Mouse (Mus musculus): ENCODE measurements at regions not wholly inside any gene's neighbourhood (a gene's known extent, or its start where the extent isn't known, plus 50 kb on each side); places are given as distances from the start of the nearest gene placed in this dataset.

DNA sequence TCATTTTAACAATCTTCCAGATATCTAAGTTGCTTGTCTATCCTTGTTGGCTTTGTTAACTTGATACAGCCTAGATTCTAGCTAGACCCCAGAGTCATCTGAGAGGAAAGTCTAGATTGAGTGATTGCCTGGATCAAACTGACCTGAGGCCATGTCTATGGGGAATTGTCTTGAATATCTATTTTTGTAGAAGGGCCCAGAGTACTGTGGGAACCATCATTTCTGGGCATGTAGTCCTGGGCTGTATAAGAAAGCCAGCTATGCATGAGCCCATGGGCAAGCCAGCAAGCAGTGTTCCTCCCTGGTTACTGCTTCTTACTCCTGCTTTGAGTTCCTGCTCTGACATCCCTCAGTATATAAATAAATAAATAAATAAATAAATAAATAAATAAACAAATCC is 199.7 kb upstream of the Tle3 start:
- TF ChIP-seq GATA1 (IDR thresholded peaks at IDR 0.05; ENCODE audit: borderline replicate concordance, low read length): no peak
- TF ChIP-seq CTCF (IDR thresholded peaks at IDR 0.05; ENCODE audit: low read depth, low read length): no peak
- TF ChIP-seq POLR2AphosphoS5 (IDR thresholded peaks at IDR 0.05; ENCODE audit: insufficient replicate concordance, low read depth, low read length): no peak
- TF ChIP-seq GATA2 (IDR thresholded peaks at IDR 0.05; ENCODE audit: borderline replicate concordance, low read depth, low read length): no peak
- TF ChIP-seq TAL1 (conservative IDR thresholded peaks at IDR 0.05; ENCODE audit: low read depth, low read length): no peak
- no peaks in the 10 kb centered on the region for H3K9me3 ChIP-seq (replicated peaks)
- no peak overlapping the region for H3K4me3 ChIP-seq (ENCODE audit: low read depth, low read length)
- no peaks in the 10 kb centered on the region for H3K36me3 ChIP-seq (replicated peaks)
- H3K27me3 ChIP-seq (ENCODE audit: insufficient read depth, low read length): peaks cover 3% of the 10 kb centered on the region; the same call in 1 of the 2 replicates
- no peak for ATAC-seq (ENCODE audit: extremely low read depth, insufficient number of reproducible peaks, low FRiP score, poor library complexity, severe bottlenecking)
- no peaks in the 10 kb centered on the region for H3K4me1 ChIP-seq (ENCODE audit: insufficient read depth, low read depth, low read length)
- no peak for DNase-seq (ENCODE audit: low spot score)

DNA sequence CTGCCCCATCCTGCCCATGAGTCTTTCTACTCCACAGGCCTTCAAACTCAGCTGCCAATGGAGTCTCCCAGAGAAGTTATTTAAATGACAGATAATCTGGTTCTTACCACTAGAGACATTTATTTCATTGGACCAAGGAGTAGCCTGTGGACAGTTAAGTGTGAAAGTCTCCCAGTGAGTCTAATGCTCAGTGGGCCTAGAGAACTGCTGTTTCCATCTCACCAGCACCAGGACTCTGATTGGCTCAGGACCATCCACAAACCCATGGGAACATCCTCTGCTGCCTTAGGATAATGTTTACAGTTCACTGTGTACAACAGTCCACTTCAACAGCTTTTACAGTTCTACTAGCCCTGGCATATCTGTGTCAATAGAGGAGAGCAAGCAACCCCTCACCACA is 198.6 kb upstream of the Tle3 start:
- Histone ChIP-seq H3K4me3 (ENCODE audit: low read depth, low read length) (no peak overlapping the region), H3K4me1 (ENCODE audit: insufficient read depth, low read depth, low read length) (no peaks in the 10 kb centered on the region), H3K27me3 (ENCODE audit: insufficient read depth, low read length) (peaks cover 3% of the 10 kb centered on the region; the same call in 1 of the 2 replicates), H3K9me3 (replicated peaks) (no peaks in the 10 kb centered on the region), H3K36me3 (replicated peaks) (no peaks in the 10 kb centered on the region)
- DNase-seq (ENCODE audit: low spot score) (no peak), ATAC-seq (ENCODE audit: extremely low read depth, insufficient number of reproducible peaks, low FRiP score, poor library complexity, severe bottlenecking) (no peak)
- TF ChIP-seq GATA2 (IDR thresholded peaks at IDR 0.05; ENCODE audit: borderline replicate concordance, low read depth, low read length) (no peak), TAL1 (conservative IDR thresholded peaks at IDR 0.05; ENCODE audit: low read depth, low read length) (no peak), POLR2AphosphoS5 (IDR thresholded peaks at IDR 0.05; ENCODE audit: insufficient replicate concordance, low read depth, low read length) (no peak), CTCF (IDR thresholded peaks at IDR 0.05; ENCODE audit: low read depth, low read length) (no peak), GATA1 (IDR thresholded peaks at IDR 0.05; ENCODE audit: borderline replicate concordance, low read length) (no peak)

DNA sequence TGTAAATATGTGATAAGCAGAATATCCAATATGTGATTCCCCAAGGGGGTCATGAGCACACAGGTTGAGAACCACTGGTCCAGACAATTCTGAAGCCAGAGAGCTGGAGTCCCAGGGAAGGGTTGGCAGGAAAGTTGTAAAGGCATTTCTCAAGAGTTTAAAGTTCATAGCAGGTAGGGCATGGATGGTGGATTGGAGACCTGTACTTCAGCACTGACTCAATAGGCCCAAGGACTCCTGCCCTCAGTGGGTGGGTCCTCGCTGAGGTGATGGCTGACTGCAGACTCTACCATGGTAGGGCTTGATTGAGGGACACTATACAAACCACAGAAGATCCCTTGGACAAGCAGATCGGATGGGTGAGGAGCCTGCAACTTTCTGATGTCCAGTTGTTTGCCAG is 196.8 kb upstream of the Tle3 start:
- ATAC-seq (ENCODE audit: extremely low read depth, insufficient number of reproducible peaks, low FRiP score, poor library complexity, severe bottlenecking) (no peak), DNase-seq (ENCODE audit: low spot score) (no peak)
- H3K4me1 ChIP-seq (ENCODE audit: insufficient read depth, low read depth, low read length): no peaks in the 10 kb centered on the region
- no peaks in the 10 kb centered on the region for H3K9me3 ChIP-seq (replicated peaks)
- H3K4me3 ChIP-seq (ENCODE audit: low read depth, low read length): no peak overlapping the region
- TF ChIP-seq POLR2AphosphoS5 (IDR thresholded peaks at IDR 0.05; ENCODE audit: insufficient replicate concordance, low read depth, low read length) (no peak), TAL1 (conservative IDR thresholded peaks at IDR 0.05; ENCODE audit: low read depth, low read length) (no peak), GATA1 (IDR thresholded peaks at IDR 0.05; ENCODE audit: borderline replicate concordance, low read length) (no peak), GATA2 (IDR thresholded peaks at IDR 0.05; ENCODE audit: borderline replicate concordance, low read depth, low read length) (no peak), CTCF (IDR thresholded peaks at IDR 0.05; ENCODE audit: low read depth, low read length) (no peak)
- no peaks in the 10 kb centered on the region for H3K36me3 ChIP-seq (replicated peaks)
- H3K27me3 ChIP-seq (ENCODE audit: insufficient read depth, low read length): peaks cover 3% of the 10 kb centered on the region; the same call in 1 of the 2 replicates

DNA sequence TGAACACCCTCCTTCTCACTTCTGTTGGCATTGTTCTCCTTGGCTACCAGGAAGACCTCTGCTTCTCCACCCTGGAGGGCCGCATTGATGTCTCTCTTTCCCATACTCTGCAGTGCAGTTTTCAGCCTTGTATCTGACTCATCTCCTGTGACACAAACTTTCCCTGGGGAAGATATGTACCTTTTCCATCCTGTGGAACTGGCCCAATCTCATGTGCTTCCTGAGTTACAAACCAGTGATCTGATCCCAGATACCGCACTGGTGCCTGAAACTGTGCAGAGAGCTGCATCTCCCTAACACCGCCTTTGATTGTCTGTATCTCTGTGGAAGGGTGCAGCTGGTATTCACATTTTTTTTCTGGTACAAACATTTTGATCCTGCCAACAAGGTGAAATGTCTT is 195.3 kb upstream of the Tle3 start:
- ATAC-seq (ENCODE audit: extremely low read depth, insufficient number of reproducible peaks, low FRiP score, poor library complexity, severe bottlenecking) (no peak), DNase-seq (ENCODE audit: low spot score) (no peak)
- H3K4me1 ChIP-seq (ENCODE audit: insufficient read depth, low read depth, low read length): no peaks in the 10 kb centered on the region
- H3K4me3 ChIP-seq (ENCODE audit: low read depth, low read length): no peak overlapping the region
- peaks cover 3% of the 10 kb centered on the region; the same call in 1 of the 2 replicates for H3K27me3 ChIP-seq (ENCODE audit: insufficient read depth, low read length)
- H3K9me3 ChIP-seq (replicated peaks): no peaks in the 10 kb centered on the region
- no peak for TF ChIP-seq POLR2AphosphoS5 (IDR thresholded peaks at IDR 0.05; ENCODE audit: insufficient replicate concordance, low read depth, low read length)
- no peak for TF ChIP-seq CTCF (IDR thresholded peaks at IDR 0.05; ENCODE audit: low read depth, low read length)
- no peak for TF ChIP-seq GATA1 (IDR thresholded peaks at IDR 0.05; ENCODE audit: borderline replicate concordance, low read length)
- TF ChIP-seq TAL1 (conservative IDR thresholded peaks at IDR 0.05; ENCODE audit: low read depth, low read length): no peak
- no peak for TF ChIP-seq GATA2 (IDR thresholded peaks at IDR 0.05; ENCODE audit: borderline replicate concordance, low read depth, low read length)
- H3K36me3 ChIP-seq (replicated peaks): no peaks in the 10 kb centered on the region

DNA sequence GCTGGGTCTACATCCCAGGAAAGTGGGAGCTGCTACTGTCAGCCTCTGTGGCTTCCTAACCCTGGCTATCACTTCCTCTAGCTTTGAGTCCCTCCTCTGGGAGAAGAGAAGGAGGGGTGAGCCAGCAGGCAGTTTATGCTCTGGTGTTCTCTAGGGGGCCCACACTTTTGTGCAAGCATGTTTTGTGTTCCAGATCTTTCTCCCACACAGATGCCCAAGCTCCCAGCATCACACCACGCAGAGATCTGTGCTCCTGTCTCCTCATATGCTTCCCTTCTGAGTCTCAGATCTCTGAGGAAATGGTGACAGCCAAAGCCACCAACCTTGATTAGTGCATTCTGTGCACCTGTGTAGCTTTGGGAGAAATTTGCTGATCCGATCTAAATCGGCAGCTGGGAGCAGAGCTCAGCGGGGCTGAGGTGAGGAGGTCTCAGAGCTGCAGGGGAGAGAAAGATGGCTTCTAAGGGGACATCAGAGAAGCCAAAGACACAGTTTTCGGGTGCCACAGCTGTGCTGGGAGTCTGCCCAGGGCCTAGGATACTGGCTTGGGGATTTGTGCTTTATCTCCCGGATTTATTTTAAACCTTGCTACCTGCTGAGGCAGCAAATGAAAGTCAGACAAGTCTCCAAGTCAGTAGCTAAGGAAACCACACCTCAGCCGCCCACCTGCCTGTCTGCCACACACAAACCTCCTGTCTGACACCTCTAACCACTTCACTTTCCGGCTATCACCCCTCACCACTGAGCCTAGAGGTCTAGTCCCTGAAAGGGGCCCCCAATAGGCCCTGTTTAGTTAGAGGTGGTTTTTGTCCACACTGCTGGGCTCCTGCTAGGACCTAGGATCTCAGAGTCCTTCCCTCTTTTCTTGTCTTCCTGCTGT is 185.4 kb upstream of the Tle3 start:
- Histone ChIP-seq H3K36me3 (replicated peaks) (no peaks in the 10 kb centered on the region), H3K27me3 (ENCODE audit: insufficient read depth, low read length) (no peaks in the 10 kb centered on the region), H3K4me1 (ENCODE audit: insufficient read depth, low read depth, low read length) (no peaks in the 10 kb centered on the region), H3K9me3 (replicated peaks) (no peaks in the 10 kb centered on the region), H3K4me3 (ENCODE audit: low read depth, low read length) (no peak overlapping the region)
- TF ChIP-seq TAL1 (conservative IDR thresholded peaks at IDR 0.05; ENCODE audit: low read depth, low read length) (no peak), CTCF (IDR thresholded peaks at IDR 0.05; ENCODE audit: low read depth, low read length) (no peak), GATA2 (IDR thresholded peaks at IDR 0.05; ENCODE audit: borderline replicate concordance, low read depth, low read length) (no peak), POLR2AphosphoS5 (IDR thresholded peaks at IDR 0.05; ENCODE audit: insufficient replicate concordance, low read depth, low read length) (no peak), GATA1 (IDR thresholded peaks at IDR 0.05; ENCODE audit: borderline replicate concordance, low read length) (no peak)
- ATAC-seq (ENCODE audit: extremely low read depth, insufficient number of reproducible peaks, low FRiP score, poor library complexity, severe bottlenecking): no peak
- no peak for DNase-seq (ENCODE audit: low spot score)

DNA sequence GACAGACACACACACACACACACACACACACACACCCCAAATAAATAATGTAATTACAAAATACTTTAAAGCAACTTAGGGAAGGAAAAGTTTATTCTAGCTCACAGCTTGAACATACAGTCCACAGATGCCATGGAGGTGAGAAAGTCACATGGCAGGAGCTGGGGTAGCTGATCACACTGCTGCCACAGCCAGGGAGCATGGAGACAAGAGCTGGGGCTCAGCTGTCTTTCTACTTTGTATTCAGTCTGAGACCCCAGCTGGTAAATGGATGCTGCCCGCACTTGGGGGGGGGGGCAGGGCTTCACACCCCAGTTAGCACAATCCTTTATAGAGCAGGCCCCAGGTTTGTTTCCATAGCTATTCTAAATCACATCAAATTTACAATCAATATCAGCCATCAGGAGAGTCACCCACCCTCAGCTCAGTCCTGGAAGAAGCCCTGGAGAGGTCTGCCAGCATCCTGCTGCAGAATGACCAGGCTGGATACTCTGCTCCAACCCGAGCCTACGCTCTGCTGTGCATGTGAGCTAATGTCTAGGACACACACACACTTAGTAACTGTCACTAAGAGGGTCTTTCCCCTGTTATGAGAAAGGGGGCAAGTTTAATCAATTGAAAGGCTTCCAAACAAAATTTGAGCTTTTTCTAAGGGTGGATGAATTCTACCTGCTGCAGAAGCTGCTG is 184.3 kb upstream of the Tle3 start:
- no peak for DNase-seq (ENCODE audit: low spot score)
- no peaks in the 10 kb centered on the region for H3K36me3 ChIP-seq (replicated peaks)
- TF ChIP-seq GATA1 (IDR thresholded peaks at IDR 0.05; ENCODE audit: borderline replicate concordance, low read length) (no peak), CTCF (IDR thresholded peaks at IDR 0.05; ENCODE audit: low read depth, low read length) (no peak), TAL1 (conservative IDR thresholded peaks at IDR 0.05; ENCODE audit: low read depth, low read length) (no peak), GATA2 (IDR thresholded peaks at IDR 0.05; ENCODE audit: borderline replicate concordance, low read depth, low read length) (no peak), POLR2AphosphoS5 (IDR thresholded peaks at IDR 0.05; ENCODE audit: insufficient replicate concordance, low read depth, low read length) (no peak)
- no peaks in the 10 kb centered on the region for H3K4me1 ChIP-seq (ENCODE audit: insufficient read depth, low read depth, low read length)
- H3K27me3 ChIP-seq (ENCODE audit: insufficient read depth, low read length): no peaks in the 10 kb centered on the region
- no peak for ATAC-seq (ENCODE audit: extremely low read depth, insufficient number of reproducible peaks, low FRiP score, poor library complexity, severe bottlenecking)
- no peaks in the 10 kb centered on the region for H3K9me3 ChIP-seq (replicated peaks)
- no peak overlapping the region for H3K4me3 ChIP-seq (ENCODE audit: low read depth, low read length)
